Mouse (Mus musculus) heart, adult 2 months (tissue): ENCODE data around the gene Rgs16. TPM values are rescaled to one million over a fixed set of nuclear protein-coding genes. Genes with fewer than 3 reads are reported as not detected.

Experiments
- DNase-seq, 2 experiments: peaks; one replicate each; pipeline ENCODE4 v3.0.0; 2021
- H3K27ac ChIP-seq: fragments of 200-600 bp; 2 replicates; pipeline ENCODE4 v1.8.1; 2022
- H3K27me3 ChIP-seq: fragments of 200-500 bp; 2 replicates; pipeline ENCODE4 v1.6.1; 2012; ENCODE audit warnings: mild to moderate bottlenecking, low read length, inconsistent platforms, mixed read lengths; ENCODE audit not compliant: control insufficient read depth, insufficient read depth
- H3K36me3 ChIP-seq: fragments of 200-500 bp; 2 replicates; pipeline ENCODE4 v1.6.1; 2012; ENCODE audit warnings: low read length, inconsistent platforms; ENCODE audit not compliant: control insufficient read depth, insufficient read depth
- H3K4me1 ChIP-seq: fragments of 200-500 bp; 2 replicates; pipeline ENCODE4 v1.6.1; 2011; ENCODE audit warnings: low read length; ENCODE audit not compliant: control insufficient read depth, insufficient read depth
- H3K4me3 ChIP-seq: fragments of 200-600 bp; 2 replicates; pipeline ENCODE4 v1.8.1; 2022
- H3K79me2 ChIP-seq: fragments of 200-500 bp; replicated peaks from 2 replicates; pipeline ENCODE4 v1.6.1; 2012; ENCODE audit warnings: mild to moderate bottlenecking, inconsistent platforms, low read length, moderate library complexity, mixed read lengths; ENCODE audit not compliant: control insufficient read depth, insufficient read depth
- H3K9ac ChIP-seq: fragments of 200-500 bp; 2 replicates; pipeline ENCODE4 v1.6.1; 2012; ENCODE audit warnings: low read depth, mild to moderate bottlenecking, control low read depth, inconsistent platforms, low read length, mixed read lengths
- CTCF ChIP-seq: fragments of 200-600 bp; IDR thresholded peaks from 2 replicates; pipeline ENCODE4 v1.8.1; 2022; ENCODE audit warnings: antibody characterized with exemption, mild to moderate bottlenecking, moderate library complexity
- EP300 ChIP-seq: fragments of 200-500 bp; IDR thresholded peaks from 2 replicates; pipeline ENCODE4 v1.6.1; 2011; ENCODE audit warnings: low read depth, low read length, control low read depth; ENCODE audit not compliant: insufficient read depth
- POLR2A ChIP-seq: fragments of 200-500 bp; IDR thresholded peaks from 2 replicates; pipeline ENCODE4 v1.6.1; 2011; ENCODE audit warnings: mild to moderate bottlenecking, low read depth, low read length, control low read depth; ENCODE audit not compliant: insufficient read depth
- WGBS: fragments of 180-500 bp; shearing (Covaris S2); methylation state at CpG from one replicate; pipeline ENCODE4 v1.1.7; 2018; 5-methylcytosine and 5-hydroxymethylcytosine counted together
- intact Hi-C: fragments of 180-260 bp; cut with DNase I; formaldehyde crosslinking; loops from one replicate; pipeline ENCODE4 v1.15.1; 2025
- polyA plus RNA-seq: library from polyadenylated mRNA; depleted of rRNA; stranded (reverse); fragments of >200 nt; gene quantifications from 2 replicates; pipeline ENCODE4 v1.2.3, GENCODE M21; 2012
- total RNA-seq, 2 experiments: library from RNA; stranded (reverse); gene quantifications; 2 replicates each; pipeline ENCODE4 v1.2.3; 2021

Gene Rgs16
- total and polyA plus RNA-seq, 3 experiments, result 0.80 to 1.9 (median 1.4) TPM

- H3K79me2 ChIP-seq, result no peaks in the 10 kb centered on the region
These were observed 2.8 kb upstream of the Rgs16 start for GRCm38 (mm10) chr1:153737101-153738085.

GRCm38 (mm10) chr1:153739437-153740015, 623 bp upstream of the Rgs16 start:
- intact Hi-C loops, result loop anchor here (5.0 kb wide), 2 partner anchors 97 to 252 kb away; partner anchors contain the start of gene Dhx9
- H3K27ac ChIP-seq, result no peak overlapping the region
- no peak for DNase-seq
- no peak overlapping the region; the same call in 1 of the 2 replicates for H3K4me3 ChIP-seq
- WGBS, result 32% methylated on average over 13 of the region's 13 CpGs
- H3K79me2 ChIP-seq, result no peaks in the 10 kb centered on the region
- H3K4me1 ChIP-seq, result peaks cover 3% of the 10 kb centered on the region
- H3K9ac ChIP-seq, result no peak overlapping the region
- no peaks in the 10 kb centered on the region for H3K27me3 ChIP-seq
- peak; percentile 14 for TF ChIP-seq CTCF
- TF ChIP-seq EP300, result no peak
- H3K36me3 ChIP-seq, result no peaks in the 10 kb centered on the region

More at GRCm38 (mm10) chr1:153737101-153738085, 2.8 kb upstream of the Rgs16 start:
- Histone ChIP-seq H3K27me3 (no peaks in the 10 kb centered on the region), H3K36me3 (no peaks in the 10 kb centered on the region), H3K4me3 (no peak overlapping the region), H3K4me1 (peaks cover 3% of the 10 kb centered on the region), H3K9ac (no peak overlapping the region), H3K27ac (no peak overlapping the region)
- WGBS, result 75% methylated on average over 9 of the region's 9 CpGs
- no peak for DNase-seq
- intact Hi-C loops, result no loop called here
- TF ChIP-seq POLR2A (no peak), CTCF (no peak), EP300 (no peak)

GRCm38 (mm10) chr1:153740775-153741400, 739 bp downstream of the Rgs16 start:
- Histone ChIP-seq H3K9ac (no peak overlapping the region; the same call in 1 of the 2 replicates), H3K27me3 (no peaks in the 10 kb centered on the region), H3K27ac (peak overlapping the region; percentile 10; the same call in 1 of the 2 replicates), H3K4me1 (peaks cover 3% of the 10 kb centered on the region), H3K4me3 (peak overlapping the region; percentile 50), H3K36me3 (no peaks in the 10 kb centered on the region), H3K79me2 (no peaks in the 10 kb centered on the region)
- WGBS, result 58% methylated on average over 12 of the region's 12 CpGs
- intact Hi-C loops, result loop anchor here (5.0 kb wide), 2 partner anchors 99 to 254 kb away; partner anchors contain the start of gene Dhx9
- no peak for DNase-seq
- TF ChIP-seq POLR2A (no peak), CTCF (no peak), EP300 (no peak)

- intact Hi-C loops, result loop anchor here (1.0 to 5.0 kb wide), 3 partner anchors 99 to 254 kb away; partner anchors contain the start of gene Dhx9
- TF ChIP-seq POLR2A, result no peak
- TF ChIP-seq CTCF, result no peak
- TF ChIP-seq EP300, result no peak
- peak overlapping the region; percentile 36; the same call in 1 of the 2 replicates for H3K27ac ChIP-seq
These were observed 1.6 kb downstream of the Rgs16 start for GRCm38 (mm10) chr1:153741551-153742316.

More at GRCm38 (mm10) chr1:153741551-153742316, 1.6 kb downstream of the Rgs16 start:
- no peaks in the 10 kb centered on the region for H3K79me2 ChIP-seq
- no peaks in the 10 kb centered on the region for H3K36me3 ChIP-seq
- peaks cover 3% of the 10 kb centered on the region for H3K4me1 ChIP-seq
- DNase-seq, result no peak
- WGBS, result 47% methylated on average over 18 of the region's 18 CpGs
- no peak overlapping the region for H3K9ac ChIP-seq
- H3K27me3 ChIP-seq, result no peaks in the 10 kb centered on the region
- H3K4me3 ChIP-seq, result peak overlapping the region; percentile 17; the same call in 1 of the 2 replicates
